Mouse (Mus musculus) midbrain, embryonic 16.5 days (tissue): ENCODE data around the gene Krtap5-2. TPM values are rescaled to one million over a fixed set of nuclear protein-coding genes. Genes with fewer than 3 reads are reported as not detected.
"Not testable (repeated sequence)": the region's sequence is repeated elsewhere in the genome, so short reads cannot be mapped to it uniquely, and the experiment has no call there.

Experiments
- ATAC-seq: fragments of 200-750 bp; cut with Nextera tagmentation; 2 replicates; pipeline ENCODE4 v1.8.0; 2017; ENCODE audit warnings: moderate TSS enrichment
- H3K27ac ChIP-seq: fragments of 300-500 bp; sonication (generic); 2 replicates; pipeline ENCODE4 v1.5.1; 2014; ENCODE audit warnings: mild to moderate bottlenecking, low read length, mixed read lengths
- H3K27me3 ChIP-seq: fragments of 300-500 bp; sonication (generic); 2 replicates; pipeline ENCODE4 v1.6.1; 2014; ENCODE audit warnings: low read depth, low read length, mixed read lengths; ENCODE audit not compliant: control insufficient read depth, insufficient read depth
- H3K36me3 ChIP-seq: fragments of 300-500 bp; sonication (generic); 2 replicates; pipeline ENCODE4 v1.6.1; 2014; ENCODE audit warnings: mild to moderate bottlenecking, low read length, moderate library complexity, mixed read lengths; ENCODE audit not compliant: control insufficient read depth, insufficient read depth
- H3K4me1 ChIP-seq: fragments of 300-500 bp; sonication (generic); 2 replicates; pipeline ENCODE4 v1.6.1; 2014; ENCODE audit warnings: mild to moderate bottlenecking, low read length, mixed read lengths; ENCODE audit not compliant: control insufficient read depth, insufficient read depth
- H3K4me2 ChIP-seq: fragments of 300-500 bp; sonication (generic); 2 replicates; pipeline ENCODE4 v1.6.1; 2014; ENCODE audit warnings: mild to moderate bottlenecking, low read length, mixed read lengths
- H3K4me3 ChIP-seq: fragments of 300-500 bp; sonication (generic); 2 replicates; pipeline ENCODE4 v1.5.1; 2014; ENCODE audit warnings: low read depth, mild to moderate bottlenecking, low read length, moderate library complexity, mixed read lengths
- H3K9ac ChIP-seq: fragments of 300-500 bp; sonication (generic); 2 replicates; pipeline ENCODE4 v1.6.1; 2014; ENCODE audit warnings: low read depth, low read length, mixed read lengths
- H3K9me3 ChIP-seq: fragments of 300-500 bp; sonication (generic); replicated peaks from 2 replicates; pipeline ENCODE4 v1.6.1; 2014; ENCODE audit warnings: mild to moderate bottlenecking, low read length, mixed read lengths; ENCODE audit not compliant: control insufficient read depth, poor library complexity, severe bottlenecking
- WGBS: fragments of 180-500 bp; shearing (Covaris S2); extraction: QIAGEN DNeasy Blood & Tissue Kit; methylation state at CpG from one replicate; pipeline ENCODE4 v1.1.7; 2014; 5-methylcytosine and 5-hydroxymethylcytosine counted together
- polyA plus RNA-seq: library from polyadenylated mRNA; unstranded; fragments of >200 nt; fragmentation: Nextera tagmentation; extraction: Ambion mirVana; gene quantifications from 2 replicates; pipeline ENCODE4 v1.2.1, GENCODE M21; 2015

Krtap5-2 gene
- polyA plus RNA-seq, 1 experiment from 2014 or later, result not detected

DNA sequence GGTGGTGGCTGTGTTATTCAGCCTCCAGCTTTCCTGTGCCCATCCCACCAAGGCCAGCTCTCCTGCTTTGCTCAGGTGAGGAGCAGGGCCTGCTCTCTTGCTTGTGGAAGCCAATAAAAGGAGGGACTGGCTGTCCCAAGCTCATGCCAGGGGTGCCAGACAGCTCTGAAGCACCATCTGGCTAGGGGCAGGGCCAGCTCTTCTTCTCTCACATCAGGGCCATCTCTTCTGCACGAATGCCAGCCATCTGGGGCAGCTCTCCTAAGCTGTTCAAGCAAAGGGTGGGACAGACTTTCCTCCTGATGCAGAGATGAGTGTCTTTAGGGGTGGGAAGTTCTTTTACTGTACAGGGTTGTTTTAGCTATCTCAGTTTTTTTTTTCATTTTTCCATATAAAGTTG lies 5.2 kb upstream of the Krtap5-2 start:
- Histone ChIP-seq H3K9me3 (no peaks in the 10 kb centered on the region), H3K27me3 (no peaks in the 10 kb centered on the region), H3K9ac (no peak overlapping the region), H3K4me2 (no peak overlapping the region), H3K27ac (no peak overlapping the region), H3K4me3 (no peak overlapping the region), H3K4me1 (no peaks in the 10 kb centered on the region), H3K36me3 (no peaks in the 10 kb centered on the region)
- no peak for ATAC-seq
- WGBS, result 50% methylated on average over 1 of the region's 1 CpGs

DNA sequence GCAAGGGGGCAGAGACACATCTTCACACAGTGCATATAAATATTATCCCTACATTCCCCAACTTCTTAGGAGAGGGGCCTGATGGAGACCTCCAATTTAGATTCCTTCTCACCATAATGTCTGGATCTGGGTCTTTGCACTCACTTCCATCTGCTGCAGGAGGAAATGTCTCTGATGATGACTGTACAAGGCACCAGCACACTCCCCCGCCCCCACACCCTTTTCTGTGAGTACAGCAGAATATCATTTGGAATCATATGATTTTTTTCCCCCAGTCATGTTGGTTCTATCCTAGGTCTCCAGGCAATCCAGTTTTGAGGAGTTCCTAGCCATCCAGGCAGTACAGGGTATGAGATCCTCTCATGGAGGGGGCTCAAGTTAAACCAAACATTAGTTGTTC lies 2.9 kb upstream of the Krtap5-2 start:
- ATAC-seq, result no peak
- no peak overlapping the region for H3K27ac ChIP-seq
- no peak overlapping the region for H3K4me2 ChIP-seq
- 83% methylated on average over 1 of the region's 1 CpGs for WGBS
- no peaks in the 10 kb centered on the region for H3K4me1 ChIP-seq
- no peaks in the 10 kb centered on the region for H3K36me3 ChIP-seq
- no peaks in the 10 kb centered on the region for H3K9me3 ChIP-seq
- H3K27me3 ChIP-seq, result no peaks in the 10 kb centered on the region
- no peak overlapping the region for H3K9ac ChIP-seq
- H3K4me3 ChIP-seq, result no peak overlapping the region

DNA sequence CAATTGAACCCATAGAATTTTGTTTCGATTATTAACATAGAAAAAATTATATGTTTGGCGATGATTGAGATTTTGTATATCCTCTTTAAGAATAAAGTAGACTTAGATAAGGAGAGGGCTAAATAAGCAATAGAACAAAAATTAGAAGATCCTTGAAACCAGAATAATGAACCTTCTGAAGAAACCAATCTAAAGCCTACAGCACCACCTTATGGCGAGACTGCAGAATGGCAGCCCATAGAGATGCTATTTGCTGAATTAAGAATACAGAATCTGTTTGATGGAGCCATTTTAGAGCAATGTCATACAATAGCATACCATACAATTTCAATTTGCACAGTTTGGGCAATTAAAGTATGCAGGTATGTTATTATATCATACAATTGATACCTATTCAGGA lies 6.0 kb downstream of the Krtap5-2 start:
- H3K4me1 ChIP-seq, result no peaks in the 10 kb centered on the region
- ATAC-seq, result no peak
- H3K27ac ChIP-seq, result no peak overlapping the region
- no peak overlapping the region for H3K4me2 ChIP-seq
- H3K36me3 ChIP-seq, result no peaks in the 10 kb centered on the region
- H3K27me3 ChIP-seq, result no peaks in the 10 kb centered on the region
- WGBS, result 49% methylated on average over 3 of the region's 3 CpGs
- no peak overlapping the region for H3K4me3 ChIP-seq
- H3K9me3 ChIP-seq, result no peaks in the 10 kb centered on the region
- H3K9ac ChIP-seq, result no peak overlapping the region

DNA sequence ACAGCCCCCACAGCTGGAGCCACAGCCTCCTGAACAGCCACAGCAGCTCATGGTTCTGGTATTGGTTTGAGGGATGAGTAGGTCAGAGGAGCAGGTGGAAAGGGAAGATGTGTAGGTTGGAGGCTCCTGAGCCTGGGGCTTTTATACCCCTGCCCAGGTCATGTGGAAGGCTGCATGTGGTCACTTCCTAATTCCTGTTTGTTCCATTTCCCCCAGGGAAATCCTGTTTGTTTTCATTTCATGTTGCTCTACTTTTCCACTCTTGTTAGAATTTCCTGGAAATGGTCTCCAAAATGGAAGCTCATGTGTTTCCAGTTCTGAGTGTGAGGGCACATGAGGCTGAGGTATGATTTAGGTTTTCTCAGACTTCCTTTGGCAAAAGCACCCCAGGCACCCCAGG lies 10.2 kb downstream of the Krtap5-2 start, which contains the start of gene Gm4553:
Gene Gm4553, minus strand, starts transcription at position 101 of the 400 bp plus-strand sequence.
- ATAC-seq, H3K36me3 ChIP-seq, H3K4me1 ChIP-seq, H3K9me3 ChIP-seq, H3K27me3 ChIP-seq, H3K27ac ChIP-seq, H3K4me3 ChIP-seq, H3K9ac ChIP-seq, H3K4me2 ChIP-seq: not testable (repeated sequence)

DNA sequence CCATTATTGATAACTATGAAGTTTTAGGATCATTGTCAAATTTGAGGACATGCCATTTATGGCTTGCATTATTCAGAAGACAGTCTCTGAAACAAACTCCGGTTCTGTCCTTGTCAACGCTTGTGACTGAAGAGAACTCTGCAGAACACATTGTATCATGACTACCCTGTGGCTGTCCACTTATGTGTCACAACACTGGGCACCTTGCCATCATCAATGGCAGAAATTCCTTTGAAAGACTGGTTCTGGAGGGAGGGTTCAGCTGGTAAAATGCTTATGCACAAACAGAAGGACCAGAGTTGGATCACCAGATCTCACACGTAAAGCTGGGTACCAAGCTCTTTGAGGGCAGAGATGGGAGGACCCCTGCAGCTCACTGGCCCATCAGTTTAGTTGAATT lies 16.4 kb downstream of the Krtap5-2 start:
- Histone ChIP-seq H3K27me3 (no peaks in the 10 kb centered on the region), H3K4me3 (no peak overlapping the region), H3K9me3 (no peaks in the 10 kb centered on the region), H3K36me3 (no peaks in the 10 kb centered on the region), H3K9ac (no peak overlapping the region), H3K4me1 (no peaks in the 10 kb centered on the region), H3K27ac (no peak overlapping the region), H3K4me2 (no peak overlapping the region)
- no peak for ATAC-seq
- 98% methylated on average over 3 of the region's 3 CpGs for WGBS

DNA sequence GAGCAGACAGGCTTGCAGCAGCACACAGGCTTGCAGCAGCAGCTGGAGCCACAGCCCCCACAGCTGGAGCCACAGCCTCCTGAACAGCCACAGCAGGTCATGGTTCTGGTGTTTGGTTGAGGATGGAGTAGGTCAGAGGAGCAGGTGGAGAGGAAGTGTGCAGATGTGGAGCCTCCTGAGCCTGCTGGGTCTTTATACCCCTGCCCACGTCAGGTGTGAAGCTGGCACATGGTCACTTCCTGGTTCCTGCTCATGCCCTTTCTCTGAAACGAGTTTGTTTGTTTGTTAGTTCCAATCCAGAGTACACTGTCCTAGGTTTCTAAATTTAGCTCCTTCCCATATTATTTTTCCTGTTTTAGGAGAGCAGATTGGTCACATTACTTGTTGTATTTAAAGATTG lies 18.8 kb downstream of the Krtap5-2 start, which contains the start of gene Gm29735:
Gene Gm29735, minus strand, starts transcription at position 101 of the 400 bp plus-strand sequence.
- WGBS, result 57% methylated on average over 2 of the region's 2 CpGs
- not testable (repeated sequence) for ATAC-seq, H3K4me2 ChIP-seq, H3K4me3 ChIP-seq, H3K36me3 ChIP-seq, H3K4me1 ChIP-seq, H3K9ac ChIP-seq, H3K9me3 ChIP-seq, H3K27me3 ChIP-seq, H3K27ac ChIP-seq

DNA sequence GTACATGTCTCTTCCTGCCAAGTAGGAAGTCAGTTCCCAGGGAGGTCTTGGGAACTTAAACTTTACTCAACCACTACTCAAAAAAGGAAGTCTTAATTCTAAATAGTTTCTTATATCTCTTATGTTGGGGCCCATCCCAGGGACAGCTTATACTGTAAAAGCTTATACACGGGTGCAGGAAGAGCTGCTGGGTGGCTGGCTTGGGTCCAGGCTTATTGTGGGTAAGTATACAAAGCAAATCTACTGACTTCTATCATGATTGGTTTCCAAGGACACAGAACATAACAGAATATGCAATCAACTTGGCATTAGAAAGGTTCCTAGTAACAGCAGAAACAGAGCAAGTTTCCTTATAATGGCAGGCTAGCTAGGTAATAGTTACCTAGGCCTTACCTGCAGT lies 20.5 kb downstream of the Krtap5-2 start:
- H3K36me3 ChIP-seq, result no peaks in the 10 kb centered on the region
- 54% methylated on average over 1 of the region's 1 CpGs for WGBS
- no peak overlapping the region for H3K4me2 ChIP-seq
- no peak overlapping the region for H3K9ac ChIP-seq
- no peak overlapping the region for H3K27ac ChIP-seq
- no peaks in the 10 kb centered on the region for H3K27me3 ChIP-seq
- H3K9me3 ChIP-seq, result no peaks in the 10 kb centered on the region
- no peak for ATAC-seq
- no peak overlapping the region for H3K4me3 ChIP-seq
- H3K4me1 ChIP-seq, result no peaks in the 10 kb centered on the region

DNA sequence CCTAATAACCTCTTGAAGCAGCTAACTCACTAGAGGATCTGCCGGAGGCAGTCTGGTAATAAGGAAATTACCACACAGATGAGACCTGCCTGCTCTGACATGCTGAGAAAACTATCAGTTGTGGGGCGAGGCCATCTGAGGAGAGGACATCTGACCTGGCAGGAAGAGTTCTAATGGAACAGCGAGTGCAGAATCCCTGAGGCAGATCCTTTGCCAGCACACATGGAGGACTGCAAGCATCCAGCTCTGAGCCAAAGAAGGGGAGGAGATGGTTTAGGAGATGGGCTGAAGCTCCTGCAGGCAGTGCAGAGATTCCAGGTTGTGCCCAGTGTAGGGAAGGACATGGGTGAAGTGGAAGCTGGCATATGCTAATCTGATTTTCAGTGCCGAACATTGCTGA lies 23.6 kb downstream of the Krtap5-2 start:
- ATAC-seq, result no peak
- no peak overlapping the region for H3K27ac ChIP-seq

DNA sequence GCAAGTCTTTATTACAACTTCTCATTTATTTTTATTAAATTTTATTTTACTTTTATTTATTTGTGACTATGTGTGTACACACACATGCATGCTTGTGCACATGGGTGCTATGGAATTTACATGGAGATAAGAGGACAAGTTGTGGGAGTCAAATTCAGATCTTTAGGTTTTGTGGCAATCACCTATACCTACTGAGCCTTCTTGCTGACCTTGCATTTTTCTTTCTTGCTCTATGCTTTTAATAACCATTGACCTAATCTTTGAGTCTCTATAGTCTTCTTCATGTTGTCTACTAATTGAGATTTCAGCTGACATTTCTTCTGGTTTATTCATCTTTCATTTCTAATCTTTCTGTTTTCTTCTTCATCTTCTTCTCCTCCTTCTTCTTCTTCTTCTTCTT lies 27.2 kb downstream of the Krtap5-2 start:
- Histone ChIP-seq H3K4me2 (no peak overlapping the region), H3K36me3 (no peaks in the 10 kb centered on the region), H3K27ac (no peak overlapping the region), H3K9me3 (no peaks in the 10 kb centered on the region), H3K4me3 (no peak overlapping the region), H3K4me1 (no peaks in the 10 kb centered on the region), H3K27me3 (no peaks in the 10 kb centered on the region), H3K9ac (no peak overlapping the region)
- no peak for ATAC-seq

More for the DNA sequence above, 23.6 kb downstream of the Krtap5-2 start:
- Histone ChIP-seq H3K27me3 (no peaks in the 10 kb centered on the region), H3K4me1 (no peaks in the 10 kb centered on the region), H3K9ac (no peak overlapping the region), H3K4me3 (no peak overlapping the region), H3K4me2 (no peak overlapping the region), H3K9me3 (no peaks in the 10 kb centered on the region), H3K36me3 (no peaks in the 10 kb centered on the region)
- 87% methylated on average over 4 of the region's 4 CpGs for WGBS

DNA sequence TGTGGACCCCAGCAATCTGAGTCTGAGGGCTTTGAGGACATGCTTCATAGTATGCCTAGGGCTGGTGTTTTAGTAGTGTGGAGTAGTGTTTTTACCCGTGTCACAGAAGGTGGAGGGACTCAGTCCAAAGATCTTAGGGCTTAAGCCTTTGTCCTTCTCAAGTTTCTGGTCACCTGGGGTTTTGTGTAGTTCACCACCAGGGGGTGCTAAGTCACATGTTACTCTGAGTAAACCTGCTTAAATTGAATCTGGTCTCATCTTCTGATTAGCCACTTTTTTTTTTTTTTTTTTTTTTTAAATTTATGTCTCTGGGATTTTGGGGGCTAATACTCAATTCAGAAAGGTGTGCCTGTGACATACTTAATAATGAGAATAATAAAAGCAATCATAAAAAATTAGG lies 29.8 kb downstream of the Krtap5-2 start:
- Histone ChIP-seq H3K9me3 (no peaks in the 10 kb centered on the region), H3K4me1 (no peaks in the 10 kb centered on the region)
- ATAC-seq, result no peak

More for the DNA sequence above, 29.8 kb downstream of the Krtap5-2 start:
- H3K4me2 ChIP-seq, result no peak overlapping the region
- no peak overlapping the region for H3K4me3 ChIP-seq
- H3K27me3 ChIP-seq, result no peaks in the 10 kb centered on the region
- H3K36me3 ChIP-seq, result no peaks in the 10 kb centered on the region
- no peak overlapping the region for H3K27ac ChIP-seq
- 0% methylated on average over 1 of the region's 1 CpGs for WGBS
- no peak overlapping the region for H3K9ac ChIP-seq
